Mouse (Mus musculus) MEL (cell line): ENCODE results near the gene Srrm3. TPM values are rescaled to one million over a fixed set of nuclear protein-coding genes. Genes with fewer than 3 reads are reported as not detected.

ENCODE experiments used
- CHD2 ChIP-seq: IDR thresholded peaks from 2 replicates; pipeline ENCODE4 v1.6.1; 2011; ENCODE audit warnings: low read length, improper control_type of control experiment
- EP300 ChIP-seq, 2 experiments: IDR thresholded peaks; 2 replicates each; pipeline ENCODE4 v1.6.1; 2011; ENCODE audit warnings: improper control_type of control experiment in 2 of 2, low read length in 2 of 2, low read depth in 1 of 2, mild to moderate bottlenecking in 1 of 2
- ETS1 ChIP-seq: IDR thresholded peaks from 2 replicates; pipeline ENCODE4 v1.6.1; 2012; ENCODE audit warnings: low read depth, mild to moderate bottlenecking, inconsistent platforms, low read length, improper control_type of control experiment, moderate library complexity
- GABPA ChIP-seq: IDR thresholded peaks from 2 replicates; pipeline ENCODE4 v1.6.1; 2012; ENCODE audit warnings: low read depth, mild to moderate bottlenecking, inconsistent platforms, low read length, improper control_type of control experiment, moderate library complexity
- GATA1 ChIP-seq: IDR thresholded peaks from 2 replicates; pipeline ENCODE4 v1.6.1; 2011; ENCODE audit warnings: low read depth, low read length, improper control_type of control experiment
- HCFC1 ChIP-seq: IDR thresholded peaks from 2 replicates; pipeline ENCODE4 v1.6.1; 2012; ENCODE audit warnings: low read depth, mild to moderate bottlenecking, inconsistent platforms, low read length, improper control_type of control experiment, moderate library complexity
- MAFK ChIP-seq: IDR thresholded peaks from 2 replicates; pipeline ENCODE4 v1.6.1; 2011; ENCODE audit warnings: low read depth, mild to moderate bottlenecking, low read length, improper control_type of control experiment, borderline replicate concordance
- MAX ChIP-seq: IDR thresholded peaks from 2 replicates; pipeline ENCODE4 v1.6.1; 2011; ENCODE audit warnings: low read length, improper control_type of control experiment
- MAZ ChIP-seq: IDR thresholded peaks from 2 replicates; pipeline ENCODE4 v1.6.1; 2012; ENCODE audit warnings: low read depth, mild to moderate bottlenecking, inconsistent platforms, low read length, improper control_type of control experiment
- MEF2A ChIP-seq: IDR thresholded peaks from 2 replicates; pipeline ENCODE4 v1.6.1; 2014; ENCODE audit warnings: low read depth, mild to moderate bottlenecking, inconsistent platforms, low read length, improper control_type of control experiment; ENCODE audit not compliant: poor library complexity, insufficient replicate concordance, severe bottlenecking; ENCODE audit errors: extremely low read depth
- MXI1 ChIP-seq: IDR thresholded peaks from 2 replicates; pipeline ENCODE4 v1.6.1; 2011; ENCODE audit warnings: mild to moderate bottlenecking, low read depth, low read length, improper control_type of control experiment
- NRF1 ChIP-seq: IDR thresholded peaks from 2 replicates; pipeline ENCODE4 v1.6.1; 2014; ENCODE audit warnings: low read depth, mild to moderate bottlenecking, inconsistent platforms, low read length, improper control_type of control experiment, moderate library complexity; ENCODE audit not compliant: poor library complexity, insufficient read depth, severe bottlenecking
- POLR2A ChIP-seq, 2 experiments: IDR thresholded peaks; 2 replicates each; pipeline ENCODE4 v1.6.1; 2011 to 2012; ENCODE audit warnings: low read length in 2 of 2, mild to moderate bottlenecking in 2 of 2, control low read depth in 1 of 2, improper control_type of control experiment in 1 of 2, low read depth in 1 of 2, moderate library complexity in 1 of 2; ENCODE audit not compliant: control insufficient read depth in 1 of 2, insufficient read depth in 1 of 2, poor library complexity in 1 of 2
- POLR2AphosphoS2 ChIP-seq: IDR thresholded peaks from 2 replicates; pipeline ENCODE4 v1.6.1; 2011; ENCODE audit warnings: low read length, improper control_type of control experiment
- POLR2AphosphoS5 ChIP-seq: IDR thresholded peaks from 2 replicates; pipeline ENCODE4 v1.6.1; 2012; ENCODE audit warnings: low read depth, borderline replicate concordance, mild to moderate bottlenecking, inconsistent platforms, low read length, moderate library complexity, mixed read lengths
- RAD21 ChIP-seq: IDR thresholded peaks from 2 replicates; pipeline ENCODE4 v1.6.1; 2011; ENCODE audit warnings: mild to moderate bottlenecking, low read depth, low read length, improper control_type of control experiment
- RCOR1 ChIP-seq: IDR thresholded peaks from 2 replicates; pipeline ENCODE4 v1.6.1; 2012; ENCODE audit warnings: low read depth, mild to moderate bottlenecking, inconsistent platforms, low read length, improper control_type of control experiment
- SMC3 ChIP-seq: IDR thresholded peaks from 2 replicates; pipeline ENCODE4 v1.6.1; 2011; ENCODE audit warnings: low read depth, low read length, improper control_type of control experiment
- TAL1 ChIP-seq: IDR thresholded peaks from 2 replicates; pipeline ENCODE4 v1.6.1; 2012; ENCODE audit warnings: mild to moderate bottlenecking, inconsistent platforms, low read length, moderate library complexity, mixed read lengths
- TBP ChIP-seq: IDR thresholded peaks from 2 replicates; pipeline ENCODE4 v1.8.0; 2011; ENCODE audit warnings: low read depth, low read length, improper control_type of control experiment
- USF1 ChIP-seq: IDR thresholded peaks from 2 replicates; pipeline ENCODE4 v1.6.1; 2014; ENCODE audit warnings: low read depth, mild to moderate bottlenecking, inconsistent platforms, low read length, improper control_type of control experiment, moderate library complexity
- ZC3H11A ChIP-seq: IDR thresholded peaks from 2 replicates; pipeline ENCODE4 v1.6.1; 2012; ENCODE audit warnings: low read depth, mild to moderate bottlenecking, inconsistent platforms, low read length, improper control_type of control experiment
- ZKSCAN1 ChIP-seq: IDR thresholded peaks from 2 replicates; pipeline ENCODE4 v1.6.1; 2012; ENCODE audit warnings: low read depth, mild to moderate bottlenecking, inconsistent platforms, low read length, improper control_type of control experiment, moderate library complexity
- ZNF384 ChIP-seq: IDR thresholded peaks from 2 replicates; pipeline ENCODE4 v1.6.1; 2012; ENCODE audit warnings: low read depth, mild to moderate bottlenecking, inconsistent platforms, low read length, improper control_type of control experiment
- polyA plus RNA-seq, 2 experiments: library from polyadenylated mRNA; stranded (reverse) in 1 of 2; unstranded in 1 of 2; fragments of >175 nt in 1 of 2; fragments of >200 nt in 1 of 2; gene quantifications; 2 replicates each; pipeline versions ENCODE4 v1.2.1 to v1.2.4; 2012; ENCODE audit warnings: low replicate concordance in 2 of 2, low read depth in 1 of 2; ENCODE audit not compliant: insufficient read length in 2 of 2, insufficient read depth in 1 of 2, missing spikeins in 1 of 2
- total RNA-seq: library from RNA; depleted of rRNA; stranded (reverse); fragments of 300-350 nt; gene quantifications from 2 replicates; pipeline ENCODE4 v1.2.3, GENCODE M21; 2012

The Srrm3 gene
- total and polyA plus RNA-seq, 3 experiments, result not detected

- peak; percentile 95 to 99 for TF ChIP-seq POLR2A (IDR thresholded peaks at IDR 0.05; ENCODE audit: control insufficient read depth in 1 of 2, insufficient read depth in 1 of 2, low read depth in 1 of 2, low read length in 2 of 2, poor library complexity in 1 of 2)
- no peak for TF ChIP-seq RCOR1
- no peak for TF ChIP-seq GATA1
- no peak for TF ChIP-seq ZC3H11A
- TF ChIP-seq MAZ, result no peak
- TF ChIP-seq MAFK, result no peak
- TF ChIP-seq MEF2A, result no peak
- peak; percentile 96 for TF ChIP-seq CHD2
- TF ChIP-seq POLR2AphosphoS2, result peak; percentile 98
- TF ChIP-seq SMC3, result peak; percentile 9; the same call in 1 of the 2 replicates
- TF ChIP-seq TBP, result peak; percentile 94
- no peak for TF ChIP-seq TAL1
- peak; percentile 66; the same call in 1 of the 2 replicates for TF ChIP-seq POLR2AphosphoS5
- TF ChIP-seq HCFC1, result peak; percentile 81
- peak; percentile 86 for TF ChIP-seq MXI1
- 0 out of 2 replicates have a peak, but pooled peaks have one; percentile 23 for TF ChIP-seq MAX
- no peak for TF ChIP-seq EP300 (IDR thresholded peaks at IDR 0.05; ENCODE audit: low read depth in 1 of 2, low read length in 2 of 2)
- TF ChIP-seq ZKSCAN1, result no peak
- TF ChIP-seq ETS1, result no peak; the same call in 1 of the 2 replicates
- TF ChIP-seq NRF1, result peak; percentile 49; the same call in 1 of the 2 replicates
- no peak for TF ChIP-seq GABPA
- no peak for TF ChIP-seq ZNF384
- TF ChIP-seq USF1, result no peak
- TF ChIP-seq RAD21, result no peak
Measured at GRCm38 (mm10) chr5:135778471-135779445, 27.9 kb upstream of the Srrm3 start, which contains the start of gene Mdh2 (continued).
